Mouse (Mus musculus) neutrophil, adult 59 days (primary cell): Measurements from ENCODE around the gene Ccdc183. TPM values are rescaled to one million over a fixed set of nuclear protein-coding genes. Genes with fewer than 3 reads are reported as not detected.

Experiments
- total RNA-seq, 2 experiments: library from RNA; stranded (reverse); gene quantifications; 1 replicate in 1 of 2; 2 replicates in 1 of 2; pipeline ENCODE4 v1.2.4; 2023

Gene Ccdc183
- total RNA-seq, result not detected

GRCm38 (mm10) chr2:25617578-25617977 is at the start of gene Ccdc183:
TSS of gene Ccdc183 (minus strand) at chr2:25617678.

GRCm38 (mm10) chr2:25657652-25658051 is 40.2 kb upstream of the Ccdc183 start, which contains the start of gene Lcn5:
TSS of gene Lcn5 (plus strand) at chr2:25657952.

GRCm38 (mm10) chr2:25652902-25653301 is 35.4 kb upstream of the Ccdc183 start, which contains the start of gene Lcn8:
TSS of gene Lcn8 (plus strand) at chr2:25653120.

GRCm38 (mm10) chr2:25627811-25628210 is 10.3 kb upstream of the Ccdc183 start, which contains the start of gene Fcna:
TSS of gene Fcna (minus strand) at chr2:25628030.

GRCm38 (mm10) chr2:25621229-25622200 is 4.0 kb upstream of the Ccdc183 start, which contains the start of gene Tmem141:
TSS of gene Tmem141 (minus strand) at chr2:25622005.

GRCm38 (mm10) chr2:25607761-25608622 is 9.5 kb downstream of the Ccdc183 start, which contains the start of gene Rabl6:
TSS of gene Rabl6 (minus strand) at chr2:25608521.

GRCm38 (mm10) chr2:25581294-25581864 is 36.1 kb downstream of the Ccdc183 start, which contains the start of gene Ajm1:
TSS of gene Ajm1 (minus strand) at chr2:25581757.

GRCm38 (mm10) chr2:25574579-25575431 is 42.7 kb downstream of the Ccdc183 start, which contains the start of the genes Mamdc4 and Phpt1:
TSS of gene Mamdc4 (minus strand) at chr2:25574845.
TSS of gene Phpt1 (minus strand) at chr2:25575224.

Other genes with a start within 250 kb of the Ccdc183 start
- gene Sapcd2, start 245.4 kb downstream of the Ccdc183 start, total RNA-seq, result 10 to 100 TPM in 1 of 2 experiments, 1 to 10 TPM in 1; 9.1 to 11.3 TPM
- gene Entpd2, start 221.8 kb downstream of the Ccdc183 start, total RNA-seq, result not detected
- not detected for gene Npdc1, start 218.3 kb downstream of the Ccdc183 start, total RNA-seq
- 10 to 100 TPM; 16.2 to 20.1 TPM for gene Fut7, start 194.4 kb downstream of the Ccdc183 start, total RNA-seq
- 10 to 100 TPM; 17.7 to 22.9 TPM for gene Abca2, start 189.0 kb downstream of the Ccdc183 start, total RNA-seq
- not detected for gene Clic3, start 160.8 kb downstream of the Ccdc183 start, total RNA-seq
- 10 to 100 TPM; 44.7 to 53.4 TPM for gene Paxx, start 156.6 kb downstream of the Ccdc183 start, total RNA-seq
- gene Ptgds, start 147.6 kb downstream of the Ccdc183 start, total RNA-seq, result not detected
- gene Lcn12, start 123.8 kb downstream of the Ccdc183 start, total RNA-seq, result not detected
- 10 to 100 TPM; 26.8 to 28.7 TPM for gene Fbxw5, start 116.9 kb downstream of the Ccdc183 start, total RNA-seq
- under 1 TPM; 0.44 to 0.64 TPM for gene C8g, start 116.0 kb downstream of the Ccdc183 start, total RNA-seq
- 10 to 100 TPM; 21.6 to 24.3 TPM for gene Traf2, start 70.7 kb downstream of the Ccdc183 start, total RNA-seq
- 10 to 100 TPM; 87.5 to 92.7 TPM for gene Edf1, start 59.8 kb downstream of the Ccdc183 start, total RNA-seq
- under 1 TPM; 0.42 to 0.62 TPM for gene Mamdc4, start 42.8 kb downstream of the Ccdc183 start, total RNA-seq
- 1 to 10 TPM; 4.7 to 5.8 TPM for gene Phpt1, start 42.5 kb downstream of the Ccdc183 start, total RNA-seq
- gene Ajm1, start 35.9 kb downstream of the Ccdc183 start, total RNA-seq, result not detected
- 10 to 100 TPM; 28.3 to 46.4 TPM for gene Rabl6, start 9.2 kb downstream of the Ccdc183 start, total RNA-seq
- gene Tmem141, start 4.3 kb upstream of the Ccdc183 start, total RNA-seq, result 1 to 10 TPM; 3.5 to 4.4 TPM
- 1 to 10 TPM; 1.8 to 2.7 TPM for gene Fcna, start 10.4 kb upstream of the Ccdc183 start, total RNA-seq
- not detected for gene Lcn8, start 35.4 kb upstream of the Ccdc183 start, total RNA-seq
- not detected for gene Lcn5, start 40.3 kb upstream of the Ccdc183 start, total RNA-seq
- gene Lcn6, start 59.1 kb upstream of the Ccdc183 start, total RNA-seq, result not detected
- not detected for gene Lcn10, start 65.0 kb upstream of the Ccdc183 start, total RNA-seq
- gene Obp2a, start 82.4 kb upstream of the Ccdc183 start, total RNA-seq, result not detected
- gene Bmyc, start 89.1 kb upstream of the Ccdc183 start, total RNA-seq, result 1 to 10 TPM; 4.0 to 6.7 TPM
- gene Obp2b, start 119.3 kb upstream of the Ccdc183 start, total RNA-seq, result not detected
- not detected for gene Lcn3, start 147.9 kb upstream of the Ccdc183 start, total RNA-seq
- gene Lcn11, start 159.3 kb upstream of the Ccdc183 start, total RNA-seq, result not detected
- not detected for gene Gm13539, start 164.6 kb upstream of the Ccdc183 start, total RNA-seq
- gene Glt6d1, start 198.2 kb upstream of the Ccdc183 start, total RNA-seq, result not detected
- gene Lcn9, start 205.5 kb upstream of the Ccdc183 start, total RNA-seq, result not detected
- not detected for gene Sohlh1, start 229.6 kb upstream of the Ccdc183 start, total RNA-seq
- gene Kcnt1, start 246.1 kb upstream of the Ccdc183 start, total RNA-seq, result not detected